Mouse (Mus musculus): Measurements from ENCODE around the gene Zc3h7b. TPM values are rescaled to one million over a fixed set of nuclear protein-coding genes. Genes with fewer than 3 reads are reported as not detected.

The Zc3h7b gene
- total and polyA plus RNA-seq, 3 experiments = 18.2 to 108 (median 41.5) TPM

GRCm38 (mm10) chr15:81802001-81802890 is 57.4 kb downstream of the Zc3h7b start, which contains the start of gene Tef:
Gene Tef, plus strand, starts transcription at chr15:81802421.
- Histone ChIP-seq H3K4me3 (ENCODE audit: control insufficient read depth in 1 of 2, insufficient read depth in 1 of 2, low read depth in 2 of 2, low read length in 2 of 2) (peak within 1 kb of the TSS; percentile 62 to 83), H3K36me3 (ENCODE audit: control insufficient read depth in 1 of 2, insufficient read depth in 2 of 2, low read length in 2 of 2) (peaks cover 0 to 14% of the 10 kb centered on the region in 2 experiments; a peak in 2 of 4 replicates), H3K9ac (ENCODE audit: control insufficient read depth, low read depth, low read length, poor library complexity, severe bottlenecking) (peak within 1 kb of the TSS; percentile 75), H3K9me3 (replicated peaks; ENCODE audit: insufficient read depth, low read length) (no peaks in the 10 kb centered on the region), H3K79me2 (ENCODE audit: control insufficient read depth, insufficient read depth, low read length, poor library complexity) (no peaks in the 10 kb centered on the region; the same call in 1 of the 2 replicates), H3K27me3 (ENCODE audit: control insufficient read depth in 1 of 2, insufficient read depth in 2 of 2, low read length in 2 of 2) (no peaks in the 10 kb centered on the region), H3K4me1 (ENCODE audit: control insufficient read depth in 1 of 2, insufficient read depth in 2 of 2, low read length in 2 of 2) (peaks cover 6 to 21% of the 10 kb centered on the region in 2 experiments), H3K27ac (ENCODE audit: control insufficient read depth, low read depth, low read length) (peak within 1 kb of the TSS; percentile 85)
- peak; percentile 99 for DNase-seq (ENCODE audit: low read depth, low spot score)
- TF ChIP-seq ZC3H11A (IDR thresholded peaks at IDR 0.05; ENCODE audit: low read depth, low read length) (no peak), ZKSCAN1 (IDR thresholded peaks at IDR 0.05; ENCODE audit: low read depth, low read length) (no peak), USF2 (IDR thresholded peaks at IDR 0.05; ENCODE audit: borderline replicate concordance in 1 of 2, insufficient read depth in 1 of 2, low read depth in 1 of 2, low read length in 2 of 2) (peak; percentile 91 to 97), NELFE (IDR thresholded peaks at IDR 0.05; ENCODE audit: low read depth, low read length) (peak; percentile 54), CHD1 (IDR thresholded peaks at IDR 0.05; ENCODE audit: low read depth, low read length) (no peak), BHLHE40 (IDR thresholded peaks at IDR 0.05; ENCODE audit: borderline replicate concordance, low read depth, low read length) (peak; percentile 85), POLR2AphosphoS5 (IDR thresholded peaks at IDR 0.05; ENCODE audit: borderline replicate concordance, low read depth, low read length) (no peak), TCF12 (IDR thresholded peaks at IDR 0.05; ENCODE audit: low read depth, low read length) (peak; percentile 55), NRF1 (IDR thresholded peaks at IDR 0.05; ENCODE audit: insufficient read depth, low read depth, low read length, poor library complexity, severe bottlenecking) (no peak), USF1 (IDR thresholded peaks at IDR 0.05; ENCODE audit: low read depth, low read length) (peak; percentile 100), MYC (IDR thresholded peaks at IDR 0.05; ENCODE audit: low read depth, low read length) (peak; percentile 96), HCFC1 (IDR thresholded peaks at IDR 0.05; ENCODE audit: low read depth, low read length) (peak; percentile 73), TBP (IDR thresholded peaks at IDR 0.05; ENCODE audit: low read depth, low read length) (no peak), ELF1 (IDR thresholded peaks at IDR 0.05; ENCODE audit: low read depth, low read length) (peak; percentile 50; the same call in 1 of the 2 replicates), MYB (IDR thresholded peaks at IDR 0.05; ENCODE audit: low read depth, low read length) (0 out of 2 replicates have a peak, but pooled peaks have one; percentile 13), UBTF (IDR thresholded peaks at IDR 0.05; ENCODE audit: borderline replicate concordance, insufficient read depth, low read depth, low read length) (no peak), CTCF (IDR thresholded peaks at IDR 0.05 in 2 of 3, conservative IDR thresholded peaks at IDR 0.05 in 1 of 3; ENCODE audit: control insufficient read depth in 1 of 3, insufficient read depth in 1 of 3, low read depth in 2 of 3, low read length in 3 of 3, poor library complexity in 1 of 3, severe bottlenecking in 1 of 3) (0 out of 6 replicates have a peak, but pooled peaks of 1 of the 3 experiments have one; percentile 10), ZMIZ1 (IDR thresholded peaks at IDR 0.05; ENCODE audit: low read depth, low read length) (peak; percentile 61; the same call in 1 of the 2 replicates), GATA1 (IDR thresholded peaks at IDR 0.05; ENCODE audit: low read depth, low read length) (peak; percentile 75), TAL1 (IDR thresholded peaks at IDR 0.05; ENCODE audit: low read length) (peak; percentile 25; the same call in 1 of the 2 replicates), MXI1 (IDR thresholded peaks at IDR 0.05; ENCODE audit: low read depth, low read length) (peak; percentile 96), MAFK (IDR thresholded peaks at IDR 0.05; ENCODE audit: borderline replicate concordance, low read depth, low read length) (no peak; the same call in 1 of the 2 replicates), CHD2 (IDR thresholded peaks at IDR 0.05; ENCODE audit: low read length) (0 out of 2 replicates have a peak, but pooled peaks have one; percentile 25), RCOR1 (IDR thresholded peaks at IDR 0.05; ENCODE audit: low read depth, low read length) (no peak), MAZ (IDR thresholded peaks at IDR 0.05; ENCODE audit: low read depth, low read length) (peak; percentile 79; the same call in 1 of the 2 replicates), EP300 (IDR thresholded peaks at IDR 0.05; ENCODE audit: low read depth in 1 of 2, low read length in 2 of 2) (peak in 1 of 2 experiments; percentile 62; a peak in 2 of 4 replicates), ETS1 (IDR thresholded peaks at IDR 0.05; ENCODE audit: low read depth, low read length) (peak; percentile 95), POLR2AphosphoS2 (IDR thresholded peaks at IDR 0.05; ENCODE audit: low read length) (peak; percentile 64; the same call in 1 of the 2 replicates), POLR2A (IDR thresholded peaks at IDR 0.05; ENCODE audit: control insufficient read depth in 1 of 2, insufficient read depth in 1 of 2, low read depth in 1 of 2, low read length in 2 of 2, poor library complexity in 1 of 2) (peak; percentile 29 to 63; a peak in 1 of 4 replicates), RAD21 (IDR thresholded peaks at IDR 0.05; ENCODE audit: low read depth, low read length) (no peak), JUND (IDR thresholded peaks at IDR 0.05; ENCODE audit: low read depth, low read length) (no peak), MEF2A (IDR thresholded peaks at IDR 0.05; ENCODE audit: extremely low read depth, insufficient replicate concordance, low read depth, low read length, poor library complexity, severe bottlenecking) (peak; percentile 55; the same call in 1 of the 2 replicates), E2F4 (IDR thresholded peaks at IDR 0.05; ENCODE audit: borderline replicate concordance, low read depth, low read length) (no peak), SMC3 (IDR thresholded peaks at IDR 0.05; ENCODE audit: low read depth, low read length) (no peak)
